8 mouse cellular contexts compared by ENCODE assay signal in genomic region chr4:46526798-46527557, GRCm38 (mm10). TPM values are rescaled to one million over a fixed set of nuclear protein-coding genes. Genes with fewer than 3 reads are reported as not detected.
DNase-seq lines count a peak whose midpoint lies in the region; ATAC-seq and TF ChIP-seq lines count a peak whose summit lies in the region.

No protein-coding gene starts in this region.

- no peak for TF ChIP-seq POLR2A in bone marrow, adult 2 months (IDR thresholded peaks at IDR 0.05; ENCODE audit: borderline replicate concordance, control insufficient read depth, low read depth, low read length)

- H3K36me3 ChIP-seq in hindbrain, embryonic 11.5 days (ENCODE audit: control insufficient read depth, insufficient read depth, low read length) = no peaks in the 10 kb centered on the region

- H3K4me2 ChIP-seq in hindbrain, embryonic 11.5 days (replicated peaks; ENCODE audit: low read depth, low read length) = peak overlapping the region; percentile 30

- 50% methylated on average over 17 of the region's 17 CpGs for WGBS in bone marrow, adult 2 months
- 31% methylated on average over 17 of the region's 17 CpGs for WGBS in hindbrain, embryonic 11.5 days

- 0 out of 2 replicates have a peak, but pooled peaks have one; percentile 30 for ATAC-seq in hindbrain, embryonic 11.5 days (ENCODE audit: low FRiP score)
- peak; percentile 93 for ATAC-seq in megakaryocyte-erythroid progenitor cell, adult 5-6 weeks (replicated peaks; ENCODE audit: low FRiP score, low TSS enrichment, poor library complexity, severe bottlenecking)

- peak overlapping the region; percentile 27 for H3K4me3 ChIP-seq in bone marrow, adult 2 months (replicated peaks; ENCODE audit: control insufficient read depth, low read depth, low read length)
- H3K4me3 ChIP-seq in hindbrain, embryonic 11.5 days (ENCODE audit: low read depth, low read length) = peak overlapping the region; percentile 6; the same call in 1 of the 2 replicates

- peak; percentile 56; the same call in 1 of the 2 replicates for TF ChIP-seq CTCF in bone marrow, adult 2 months (IDR thresholded peaks at IDR 0.05; ENCODE audit: control insufficient read depth, insufficient read depth, low read length)

- H3K4me1 ChIP-seq in bone marrow, adult 2 months (ENCODE audit: control insufficient read depth, insufficient read depth, low read length) = no peaks in the 10 kb centered on the region; the same call in 1 of the 2 replicates
- H3K4me1 ChIP-seq in hindbrain, embryonic 11.5 days (replicated peaks; ENCODE audit: control insufficient read depth, insufficient read depth, low read length) = no peaks in the 10 kb centered on the region

- peak; percentile 25 for DNase-seq in kidney, adult 9 months
- DNase-seq in kidney, postnatal 14 days = no peak
- DNase-seq in hindbrain, embryonic 11.5 days (ENCODE audit: low spot score) = no peak
- DNase-seq in cerebellum, postnatal 36 days = no peak
- no peak for DNase-seq in layer of hippocampus, postnatal 25 days (ENCODE audit: extremely low spot score in 1 of 2, low spot score in 1 of 2)
- no peak for DNase-seq in cerebellum, postnatal 14 days

- H3K27me3 ChIP-seq in hindbrain, embryonic 11.5 days (ENCODE audit: control insufficient read depth, insufficient read depth, low read length) = no peaks in the 10 kb centered on the region

- H3K9ac ChIP-seq in hindbrain, embryonic 11.5 days (ENCODE audit: low read depth, low read length) = no peak overlapping the region

- no peaks in the 10 kb centered on the region for H3K9me3 ChIP-seq in hindbrain, embryonic 11.5 days (ENCODE audit: control insufficient read depth, low read length)

- peak overlapping the region; percentile 8; the same call in 1 of the 2 replicates for H3K27ac ChIP-seq in bone marrow, adult 2 months (ENCODE audit: control insufficient read depth, insufficient read depth, low read depth, low read length, poor library complexity)
- no peak overlapping the region for H3K27ac ChIP-seq in hindbrain, embryonic 11.5 days (ENCODE audit: low read depth, low read length)

RNA-seq across cellular contexts. Expression of gene Trim14, which starts 9.0 kb away (rescaled TPM):
- 4.7 and 4.8 TPM in 2 replicates for polyA plus RNA-seq in bone marrow, adult 2 months (2011; ENCODE audit: insufficient read depth, insufficient read length, low replicate concordance, missing spikeins)
- 0.84 and 1.0 TPM in 2 replicates for polyA plus RNA-seq in hindbrain, embryonic 11.5 days (2014; fragmentation: Nextera tagmentation; extraction: Ambion mirVana)
- 8.5 and 13.1 TPM in 2 replicates for total RNA-seq in megakaryocyte-erythroid progenitor cell, adult 5-6 weeks (2014; fragmentation: Nextera tagmentation)
- 7.3 and 8.1 TPM in 2 replicates for total RNA-seq in megakaryocyte-erythroid progenitor cell, adult 5-6 weeks (2017)
- total RNA-seq in layer of hippocampus, postnatal 25 days (2021) = under 1 TPM; 0.42 to 0.54 TPM

RNA-seq across cellular contexts. Expression of gene Nans, which starts 37.9 kb away (rescaled TPM):
- polyA plus RNA-seq in bone marrow, adult 2 months (2011; ENCODE audit: insufficient read depth, insufficient read length, low replicate concordance, missing spikeins) = 28.9 and 33.9 TPM in 2 replicates
- polyA plus RNA-seq in hindbrain, embryonic 11.5 days (2014; fragmentation: Nextera tagmentation; extraction: Ambion mirVana) = 79.7 and 88.4 TPM in 2 replicates
- 58.0 and 77.3 TPM in 2 replicates for total RNA-seq in megakaryocyte-erythroid progenitor cell, adult 5-6 weeks (2014; fragmentation: Nextera tagmentation)
- total RNA-seq in megakaryocyte-erythroid progenitor cell, adult 5-6 weeks (2017) = 57.8 and 68.7 TPM in 2 replicates
- total RNA-seq in layer of hippocampus, postnatal 25 days (2021) = 10 to 100 TPM; 20.3 to 24.5 TPM

Comparison
In these comparisons a context has a peak if more than half of its experiments do, and no peak if none do; other contexts are left out.
1. RNA of gene Trim14, which starts 9.0 kb away (total RNA-seq): 7.3 to 13.1 TPM in megakaryocyte-erythroid progenitor cell, adult 5-6 weeks; 0.42 to 0.54 TPM in layer of hippocampus, postnatal 25 days; every median in the first group is over 4 times any median in the second.